ENCODE assay signal across 8 mouse cellular contexts in genomic region chr7:58397992-58398391, GRCm38 (mm10).
DNase-seq lines count a peak whose midpoint lies in the region; ATAC-seq and TF ChIP-seq lines count a peak whose summit lies in the region.

No protein-coding gene starts in this region.

- peak overlapping the region; percentile 80 for H3K4me2 ChIP-seq in heart, embryonic 16.5 days (ENCODE audit: low read depth, low read length)
- peak overlapping the region; percentile 68 for H3K4me2 ChIP-seq in intestine, postnatal 0 days (replicated peaks; ENCODE audit: low read depth)
- peak overlapping the region; percentile 62 for H3K4me2 ChIP-seq in neural tube, embryonic 13.5 days

- peaks cover 12% of the 10 kb centered on the region for H3K4me1 ChIP-seq in heart, embryonic 16.5 days (ENCODE audit: control insufficient read depth, insufficient read depth, low read length)
- H3K4me1 ChIP-seq in intestine, postnatal 0 days (replicated peaks; ENCODE audit: control insufficient read depth, insufficient read depth, low read length): no peaks in the 10 kb centered on the region
- peaks cover 18% of the 10 kb centered on the region for H3K4me1 ChIP-seq in neural tube, embryonic 13.5 days (replicated peaks)

- DNase-seq in heart, adult 8-10 months (ENCODE audit: low spot score): no peak
- peak; percentile 40 for DNase-seq in embryo, embryonic 9.5 days (ENCODE audit: extremely low spot score)
- DNase-seq in spleen, postnatal 36 days (ENCODE audit: low spot score in 2 of 2): no peak
- DNase-seq in urinary bladder, postnatal 36 days (ENCODE audit: low spot score in 2 of 2): no peak
- no peak for DNase-seq in c-Kit-positive CD71-positive TER-119-positive erythroid progenitor cells, embryonic 14.5 days (ENCODE audit: low spot score)

- no peaks in the 10 kb centered on the region for H3K36me3 ChIP-seq in heart, embryonic 16.5 days (ENCODE audit: control insufficient read depth, insufficient read depth)
- no peaks in the 10 kb centered on the region for H3K36me3 ChIP-seq in intestine, postnatal 0 days (ENCODE audit: control insufficient read depth, insufficient read depth)
- H3K36me3 ChIP-seq in neural tube, embryonic 13.5 days: no peaks in the 10 kb centered on the region

- H3K9ac ChIP-seq in heart, embryonic 16.5 days (ENCODE audit: low read length): peak overlapping the region; percentile 81
- 0 out of 2 replicates have a peak overlapping the region, but pooled peaks have one; percentile 32 for H3K9ac ChIP-seq in intestine, postnatal 0 days (ENCODE audit: low read depth, low read length)
- H3K9ac ChIP-seq in neural tube, embryonic 13.5 days: peak overlapping the region; percentile 70

- TF ChIP-seq CTCF in intestine, postnatal 0 days (IDR thresholded peaks at IDR 0.05; ENCODE audit: low read depth): no peak

- 24% methylated on average over 6 of the region's 6 CpGs for WGBS in heart, embryonic 16.5 days
- 18% methylated on average over 6 of the region's 6 CpGs for WGBS in intestine, postnatal 0 days
- 6% methylated on average over 6 of the region's 6 CpGs for WGBS in neural tube, embryonic 13.5 days

- H3K9me3 ChIP-seq in heart, embryonic 16.5 days (replicated peaks; ENCODE audit: control insufficient read depth, low read length): no peaks in the 10 kb centered on the region
- H3K9me3 ChIP-seq in intestine, postnatal 0 days (ENCODE audit: control insufficient read depth): no peaks in the 10 kb centered on the region
- no peaks in the 10 kb centered on the region for H3K9me3 ChIP-seq in neural tube, embryonic 13.5 days

- H3K27me3 ChIP-seq in heart, embryonic 16.5 days (ENCODE audit: control insufficient read depth, insufficient read depth, low read length): no peaks in the 10 kb centered on the region
- H3K27me3 ChIP-seq in intestine, postnatal 0 days (replicated peaks; ENCODE audit: control insufficient read depth, insufficient read depth, low read length): no peaks in the 10 kb centered on the region
- no peaks in the 10 kb centered on the region for H3K27me3 ChIP-seq in neural tube, embryonic 13.5 days

- peak overlapping the region; percentile 95 for H3K27ac ChIP-seq in heart, embryonic 16.5 days (ENCODE audit: low read length)
- no peak overlapping the region for H3K27ac ChIP-seq in intestine, postnatal 0 days (ENCODE audit: low read depth, low read length)
- peak overlapping the region; percentile 95 for H3K27ac ChIP-seq in neural tube, embryonic 13.5 days (replicated peaks)

- ATAC-seq in heart, embryonic 16.5 days (replicated peaks; ENCODE audit: extremely low read depth, insufficient read depth, low FRiP score): no peak
- no peak for ATAC-seq in intestine, postnatal 0 days
- 0 out of 2 replicates have a peak, but pooled peaks have one; percentile 1 for ATAC-seq in neural tube, embryonic 13.5 days (ENCODE audit: low read depth)

- peak overlapping the region; percentile 82 for H3K4me3 ChIP-seq in heart, embryonic 16.5 days (ENCODE audit: low read length)
- peak overlapping the region; percentile 51 for H3K4me3 ChIP-seq in intestine, postnatal 0 days (ENCODE audit: low read depth, low read length)
- H3K4me3 ChIP-seq in neural tube, embryonic 13.5 days: peak overlapping the region; percentile 45
